Mouse (Mus musculus) megakaryocyte, adult 5-6 weeks (primary cell): ENCODE data around the gene Nfib. TPM values are rescaled to one million over a fixed set of nuclear protein-coding genes. Genes with fewer than 3 reads are reported as not detected.

Experiments used
- ATAC-seq: 2 replicates; pipeline ENCODE4 v1.8.0; 2016; ENCODE audit warnings: mild to moderate bottlenecking, inconsistent platforms; ENCODE audit not compliant: poor library complexity, severe bottlenecking
- total RNA-seq, 2 experiments: library from RNA; stranded (forward) in 1 of 2; stranded (reverse) in 1 of 2; fragments of 153-499, 151-499 nt in 1 of 2; fragments of 221-1000, 200-1000 nt in 1 of 2; gene quantifications; 2 replicates each; pipeline versions ENCODE4 v1.2.3 to v1.2.4; 2015 to 2017

Nfib gene
- total RNA-seq, 2 experiments from 2014 or later = 0.04 TPM; not detected in 1

DNA sequence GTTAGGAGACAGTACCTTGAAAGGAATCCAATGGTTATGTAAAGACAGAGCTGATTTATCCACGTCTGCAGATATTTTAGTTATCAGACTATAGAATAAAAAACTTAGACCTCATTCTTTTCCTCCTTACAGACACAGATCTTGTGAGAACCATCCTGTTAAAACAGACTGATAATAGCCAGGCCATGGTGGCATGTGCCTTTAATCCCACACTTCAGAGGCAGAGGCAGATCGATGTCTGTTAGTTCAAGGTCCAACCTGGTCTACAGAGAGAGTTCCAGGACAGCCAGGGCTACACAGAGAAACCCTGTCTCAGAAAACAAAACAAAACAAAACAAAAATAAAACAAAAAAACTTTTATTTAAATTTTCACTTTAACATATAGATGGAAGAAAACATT, 264.9 kb downstream of the Nfib start:
- ATAC-seq = no peak

DNA sequence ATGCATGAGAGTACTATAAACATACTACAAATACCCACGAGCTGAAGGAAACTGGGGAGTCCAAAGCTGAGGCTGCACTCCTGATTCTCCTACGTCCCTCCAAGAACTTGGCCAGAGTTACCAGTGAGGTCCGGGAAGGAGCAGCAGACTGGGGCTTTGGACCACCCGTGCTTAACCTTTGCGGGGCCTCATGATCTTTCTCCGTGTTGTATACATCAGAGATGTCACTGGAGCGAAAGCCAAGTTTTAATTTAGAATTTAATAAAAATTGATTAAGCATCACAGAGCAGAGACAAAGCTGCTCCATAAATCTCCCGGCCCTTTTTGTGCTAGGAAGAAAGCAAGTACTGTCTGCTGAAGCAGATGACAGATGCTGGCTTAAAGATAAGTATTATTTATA, 265.7 kb downstream of the Nfib start:
- ATAC-seq = no peak

GRCm38 (mm10) chr4:82438631-82439030, 266.9 kb downstream of the Nfib start:
- ATAC-seq = no peak

GRCm38 (mm10) chr4:82437533-82438318, 267.8 kb downstream of the Nfib start:
- no peak for ATAC-seq

DNA sequence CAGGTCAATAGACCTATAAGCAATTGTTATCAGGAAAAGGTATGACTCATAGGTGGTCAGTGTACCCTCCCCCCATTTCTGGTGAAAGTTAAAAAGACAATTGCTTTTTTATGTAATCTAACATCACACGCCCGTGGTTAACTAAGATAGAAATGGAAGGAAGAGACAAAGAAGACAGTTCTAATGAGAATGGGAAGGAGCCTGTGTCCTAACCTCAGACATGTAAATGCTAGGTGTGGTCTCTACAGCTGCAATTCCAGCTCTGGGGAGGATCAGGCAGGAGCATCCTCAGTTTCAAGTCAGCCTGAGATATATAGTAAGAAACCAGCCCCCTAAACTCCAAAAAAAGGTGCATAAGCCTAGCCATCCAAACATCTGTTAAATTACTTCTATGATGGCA, 268.9 kb downstream of the Nfib start:
- ATAC-seq = no peak

DNA sequence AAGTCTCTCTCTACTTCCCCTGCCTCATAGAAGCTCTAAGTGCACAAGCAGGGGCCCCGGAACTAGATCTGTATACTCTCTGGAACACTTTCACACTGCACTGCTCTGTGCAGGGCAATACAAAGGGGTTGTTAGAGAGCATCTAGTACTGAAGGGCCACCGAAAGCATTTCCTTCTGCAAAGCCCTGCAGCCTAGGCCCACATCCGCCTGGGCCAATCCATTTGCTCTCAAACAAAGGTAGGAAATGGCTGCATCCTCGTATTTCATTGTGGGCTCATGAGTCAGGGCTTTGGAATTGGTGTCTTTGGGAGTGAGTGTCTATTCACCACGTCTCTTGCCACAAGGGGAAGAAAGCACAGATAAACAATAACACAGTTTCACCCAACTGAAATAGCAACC, 269.8 kb downstream of the Nfib start:
- no peak for ATAC-seq

DNA sequence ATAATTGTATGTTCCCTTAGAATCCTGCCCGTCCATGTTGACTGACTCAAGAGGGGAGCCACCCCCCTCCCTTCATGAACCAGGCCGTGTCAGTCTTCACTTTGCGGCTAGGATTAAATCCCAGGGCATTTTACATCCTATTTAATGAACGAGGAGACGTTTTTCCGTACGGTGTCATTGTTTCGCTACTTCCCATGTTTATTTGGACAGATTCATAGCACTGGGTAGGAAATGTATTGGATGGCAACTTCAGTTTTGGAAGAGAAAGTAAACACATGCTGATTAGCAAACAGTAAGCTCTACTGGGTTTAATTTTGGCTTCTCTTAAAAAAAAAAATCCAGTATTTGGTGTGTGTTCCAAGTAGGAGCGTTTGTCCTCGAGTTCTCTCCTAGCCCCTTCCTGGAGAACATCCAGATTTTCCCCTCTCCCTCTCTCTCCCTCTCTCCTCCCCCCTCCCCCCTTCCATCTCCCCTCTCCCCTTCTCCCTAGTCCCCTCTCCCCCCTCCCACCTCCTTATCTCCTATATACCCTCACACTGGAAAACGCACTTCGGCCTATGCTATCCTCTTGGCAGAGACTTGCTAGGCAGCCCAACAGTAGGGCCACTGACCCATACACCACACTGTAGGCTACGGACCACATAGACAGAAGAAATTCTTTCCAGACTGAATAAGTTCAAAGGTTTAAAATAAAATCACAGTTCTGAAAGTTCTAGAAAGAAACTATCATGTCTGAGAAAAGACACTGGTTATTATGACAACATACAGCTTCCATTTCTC, 271.4 kb downstream of the Nfib start:
- no peak for ATAC-seq

DNA sequence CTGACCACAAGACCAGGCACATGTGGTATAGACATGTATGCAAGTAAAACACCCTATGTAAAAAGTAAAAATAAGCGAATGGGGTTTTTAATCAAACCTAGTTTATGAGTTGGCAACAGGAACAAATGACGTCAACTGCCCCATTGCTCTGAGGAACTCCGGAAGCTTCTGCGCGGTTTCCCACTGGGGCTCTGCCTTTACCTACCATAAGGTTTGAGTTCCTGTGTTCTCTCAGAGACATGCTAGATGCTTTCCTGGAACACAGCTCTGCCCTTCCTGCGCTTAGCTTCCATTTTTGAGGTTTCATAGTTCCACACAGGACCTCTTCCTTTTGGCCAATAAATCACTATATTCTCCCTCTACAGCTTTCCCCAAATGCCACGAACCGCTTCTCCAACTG, 273.7 kb downstream of the Nfib start:
- ATAC-seq = no peak

DNA sequence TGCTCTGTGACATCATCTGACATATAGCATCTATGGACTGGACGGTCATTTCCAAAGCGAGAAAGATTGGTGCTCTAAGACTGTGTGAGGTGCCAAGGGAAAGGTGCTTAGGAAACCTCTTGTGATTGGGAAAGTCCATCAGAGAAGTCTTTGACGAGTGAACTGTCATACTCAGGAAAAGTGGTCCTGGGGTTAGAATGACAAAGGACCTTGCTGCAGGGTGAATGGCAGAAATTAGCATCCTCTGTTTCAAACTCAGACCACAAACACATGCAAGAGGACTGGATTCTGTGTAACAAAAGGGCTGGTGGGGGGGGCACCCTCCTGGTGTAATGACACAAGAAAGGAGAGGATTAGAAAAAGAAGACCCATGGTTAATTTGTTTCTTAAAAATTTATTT, 274.7 kb downstream of the Nfib start:
- ATAC-seq = no peak

DNA sequence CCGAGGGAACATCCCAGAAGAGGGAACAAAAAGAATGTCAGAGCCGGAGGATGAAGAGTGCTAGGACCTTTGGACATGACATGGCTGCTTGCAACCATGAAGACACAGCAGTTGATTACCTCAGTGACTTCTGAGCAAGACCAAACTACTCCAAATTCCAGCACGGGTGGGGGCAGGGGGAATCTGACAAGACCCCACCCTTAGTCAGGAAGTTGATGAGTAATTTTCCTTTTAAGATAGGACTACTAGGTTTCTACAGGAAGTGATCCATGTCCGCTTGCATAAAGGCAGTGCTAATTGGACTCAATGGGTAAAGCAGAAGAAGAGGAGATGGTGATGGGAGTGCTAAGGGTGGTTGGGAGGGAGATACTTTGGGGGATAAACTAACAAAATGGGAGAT, 279.3 kb downstream of the Nfib start:
- ATAC-seq = no peak

GRCm38 (mm10) chr4:82418241-82418640, 287.3 kb downstream of the Nfib start:
- no peak for ATAC-seq

DNA sequence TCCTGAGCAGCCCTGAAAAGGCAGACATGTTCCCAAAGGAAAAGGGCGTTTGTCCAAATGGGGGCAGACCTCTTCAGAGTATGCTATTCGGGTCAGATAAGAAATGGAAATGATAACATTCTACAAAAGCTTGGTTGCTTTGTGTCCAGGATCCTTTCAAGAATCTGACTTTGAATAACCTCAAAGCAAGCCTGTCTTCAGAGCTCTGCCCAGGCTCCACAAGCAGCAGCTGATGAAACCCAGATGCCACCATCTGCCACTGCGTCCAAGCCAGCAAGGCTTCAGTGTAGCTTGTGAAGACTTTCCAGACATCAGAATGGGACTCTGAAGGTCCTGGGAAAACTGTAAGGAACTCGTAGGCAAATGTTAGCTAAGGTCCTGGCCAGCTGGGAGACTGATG, 289.7 kb downstream of the Nfib start:
- ATAC-seq = no peak

DNA sequence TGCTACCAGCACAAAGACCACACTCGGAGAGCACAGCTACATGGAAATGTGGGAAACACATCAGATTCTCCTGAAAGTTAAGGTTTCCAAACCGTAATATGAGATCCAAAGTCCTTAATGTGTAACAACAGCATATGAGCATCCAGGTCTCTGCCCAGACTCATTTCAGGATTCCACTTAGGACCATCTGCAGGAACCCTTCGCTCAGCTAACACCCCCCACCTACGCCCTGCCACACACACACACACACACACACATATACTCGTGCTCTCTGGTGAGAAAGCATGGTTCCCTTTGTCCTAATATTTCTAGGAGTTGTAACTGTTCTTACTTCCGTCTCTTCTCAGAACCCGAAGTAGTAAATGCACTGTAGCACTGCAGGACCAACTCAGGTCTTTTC, 292.9 kb downstream of the Nfib start:
- ATAC-seq = no peak

DNA sequence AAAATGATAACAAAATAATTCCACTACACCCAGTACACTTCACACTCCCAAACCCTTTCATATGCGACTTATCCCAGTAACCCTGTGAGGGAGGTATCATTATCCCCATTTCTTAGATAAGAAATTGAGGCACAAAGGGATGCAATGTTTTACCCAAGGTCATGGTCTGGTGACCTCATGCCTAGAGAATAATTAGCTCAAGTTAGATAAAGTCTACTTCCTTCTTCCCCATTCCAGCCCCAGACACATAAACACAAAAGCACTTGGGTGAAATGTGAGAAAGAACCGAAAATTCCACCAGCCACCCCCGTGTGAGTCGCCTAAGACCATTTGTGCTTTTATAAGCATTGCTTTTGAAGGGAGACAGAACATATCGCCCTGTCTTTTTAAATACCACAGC, 293.6 kb downstream of the Nfib start:
- no peak for ATAC-seq

DNA sequence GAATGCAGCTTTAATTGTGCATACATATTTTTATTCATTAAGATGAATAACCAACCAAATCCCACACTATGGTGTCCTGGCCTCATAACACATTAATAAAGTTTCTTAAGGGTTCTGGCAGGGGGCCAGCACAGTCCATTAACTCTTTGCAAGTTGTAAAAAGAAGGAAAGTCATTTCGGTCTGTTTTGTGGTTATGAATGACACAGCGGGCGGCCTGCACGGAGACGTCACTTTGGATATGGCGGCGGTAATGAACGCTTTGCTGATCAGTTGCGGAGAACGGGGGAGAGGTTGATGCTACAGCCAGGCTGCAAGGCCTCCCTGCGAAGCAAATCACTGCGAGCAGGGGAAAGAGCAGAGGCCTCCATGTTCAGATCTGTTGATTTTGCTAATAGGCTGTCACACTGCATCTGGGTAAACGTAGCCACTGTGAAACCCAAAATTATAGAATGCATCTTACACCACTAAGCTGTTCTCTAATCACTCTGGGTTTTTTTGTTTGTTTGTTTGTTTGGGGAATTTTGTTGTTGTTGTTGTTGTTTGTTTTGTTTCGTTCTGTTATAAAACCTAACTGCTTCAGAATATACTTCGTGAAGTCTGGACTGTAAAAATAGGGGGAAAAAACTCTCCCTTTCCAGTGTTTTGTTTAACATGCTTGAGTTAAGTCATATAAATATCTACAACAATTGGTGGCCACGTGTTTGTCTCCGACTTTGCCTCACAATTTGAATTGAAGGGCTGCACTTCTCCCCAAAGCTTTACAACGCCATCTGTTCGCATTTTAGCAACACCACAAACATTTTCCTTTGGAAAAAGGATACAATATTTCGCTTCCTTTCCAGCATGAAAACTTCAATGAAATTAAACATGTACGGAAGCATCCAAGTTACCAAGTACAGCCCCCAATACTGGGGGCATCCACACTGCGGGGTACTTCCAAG, 296.8 kb downstream of the Nfib start:
- no peak for ATAC-seq

- ATAC-seq = no peak
These were observed 299.0 kb downstream of the Nfib start for GRCm38 (mm10) chr4:82406511-82406910.

DNA sequence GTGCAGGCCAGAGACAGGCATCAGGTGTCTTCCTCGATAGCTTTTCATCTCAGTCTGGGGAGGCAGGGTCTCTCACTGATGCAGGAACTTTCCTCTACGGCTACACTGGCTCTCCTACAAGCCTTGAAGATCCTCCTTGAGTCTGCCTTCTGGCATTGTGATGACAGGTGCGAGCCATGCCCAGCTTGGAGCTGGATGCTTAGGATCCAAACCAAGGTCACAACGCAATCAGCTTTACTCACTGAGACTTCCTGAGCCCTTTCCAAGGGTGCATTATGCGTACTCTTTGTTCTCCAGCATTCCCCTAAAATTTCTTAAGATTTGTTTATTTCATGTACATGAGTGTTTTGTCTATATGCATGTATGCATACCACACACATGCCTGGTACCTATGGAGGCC, 299.8 kb downstream of the Nfib start:
- no peak for ATAC-seq

DNA sequence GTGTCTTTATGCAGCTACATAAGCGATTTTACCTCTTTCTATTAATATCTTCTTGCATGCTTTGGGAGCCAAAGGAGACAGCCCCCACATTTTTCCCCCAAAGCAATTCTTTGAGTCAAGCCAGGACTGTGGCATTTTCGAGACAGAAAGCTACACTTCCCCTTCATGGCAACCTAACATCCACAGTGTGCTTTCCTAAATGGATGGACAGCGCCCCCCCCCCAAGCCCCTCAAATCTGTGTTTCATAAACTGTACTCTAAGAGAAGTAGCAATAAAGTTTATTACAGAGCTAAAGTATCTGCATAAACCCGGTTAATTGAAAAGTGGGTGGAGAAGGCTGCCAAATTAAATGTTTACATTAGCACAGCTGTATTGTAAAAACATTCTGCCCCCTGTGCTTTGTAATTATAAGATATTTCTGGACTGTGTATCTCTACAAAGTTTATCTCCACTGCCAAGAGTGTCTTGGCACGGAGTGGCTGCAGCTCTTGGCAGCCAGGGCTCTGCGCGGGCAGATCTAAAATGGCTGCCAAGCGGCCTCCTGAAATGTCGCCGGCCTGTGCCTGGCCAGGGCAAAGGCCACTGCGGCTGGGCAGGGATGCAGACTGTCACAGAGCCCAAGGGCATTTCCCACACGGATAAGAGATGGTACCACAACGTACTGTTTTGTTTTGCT, 301.4 kb downstream of the Nfib start:
- no peak for ATAC-seq

DNA sequence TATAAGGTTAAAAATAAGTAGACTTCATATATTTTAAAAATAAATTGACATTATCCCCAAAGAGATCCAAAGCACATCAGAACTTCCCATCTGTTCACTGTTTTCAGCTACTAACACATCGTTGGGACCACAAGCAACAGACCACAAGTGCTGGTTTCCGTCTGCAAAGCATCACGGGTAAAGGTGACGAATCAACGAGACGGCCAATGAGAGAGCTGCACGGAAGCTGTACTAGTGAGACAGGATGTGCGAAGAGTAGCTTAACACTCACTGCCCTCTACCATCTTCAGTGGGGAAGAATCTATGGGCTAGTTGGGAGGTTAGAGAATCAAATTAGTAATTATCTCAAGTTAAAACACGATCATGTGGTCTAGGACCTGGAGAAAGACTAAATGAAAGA, 302.9 kb downstream of the Nfib start:
- no peak for ATAC-seq

DNA sequence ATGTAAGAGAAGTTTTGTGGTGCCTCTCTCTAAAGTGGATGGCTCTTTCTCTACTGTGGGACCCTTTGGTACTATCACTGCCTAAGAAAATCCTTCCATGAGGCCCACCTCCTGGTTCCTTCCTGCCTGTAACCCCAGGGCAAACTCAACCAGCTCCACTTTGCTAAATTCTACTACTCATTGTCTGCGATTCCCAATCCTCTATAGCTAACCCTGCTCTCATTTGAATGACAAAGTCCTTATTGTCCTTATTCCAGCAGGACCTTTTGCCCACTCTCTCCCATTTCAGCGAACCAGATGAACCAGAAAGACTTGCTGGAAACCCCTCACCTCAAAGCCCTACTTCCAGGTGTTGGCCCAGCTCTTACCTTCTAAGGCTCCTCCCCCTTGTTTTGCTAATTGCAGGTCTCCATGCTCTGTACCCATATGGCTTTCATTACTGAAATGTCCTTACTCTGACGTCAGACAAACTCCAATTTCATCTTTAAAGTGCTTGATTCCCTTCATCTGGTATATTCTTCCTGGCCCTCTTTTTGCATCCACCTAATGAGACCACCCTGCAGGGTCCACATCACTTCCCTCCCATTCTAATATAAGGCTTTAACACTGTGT, 304.0 kb downstream of the Nfib start:
- ATAC-seq = no peak
